Mouse (Mus musculus): ENCODE data around the gene Oas1e.

- TF ChIP-seq TAL1 (IDR thresholded peaks at IDR 0.05; ENCODE audit: low read length) = no peak
- no peak for TF ChIP-seq TBP (IDR thresholded peaks at IDR 0.05; ENCODE audit: low read depth, low read length)
- TF ChIP-seq CTCF (IDR thresholded peaks at IDR 0.05 in 2 of 3, conservative IDR thresholded peaks at IDR 0.05 in 1 of 3; ENCODE audit: control insufficient read depth in 1 of 3, insufficient read depth in 1 of 3, low read depth in 2 of 3, low read length in 3 of 3, poor library complexity in 1 of 3, severe bottlenecking in 1 of 3) = no peak
- no peak for TF ChIP-seq HCFC1 (IDR thresholded peaks at IDR 0.05; ENCODE audit: low read depth, low read length)
- TF ChIP-seq RCOR1 (IDR thresholded peaks at IDR 0.05; ENCODE audit: low read depth, low read length) = no peak
- no peak for TF ChIP-seq USF1 (IDR thresholded peaks at IDR 0.05; ENCODE audit: low read depth, low read length)
Measured at GRCm38 (mm10) chr5:120818999-120819398, 23.7 kb upstream of the Oas1e start.
